Mouse (Mus musculus): ENCODE measurements at regions not wholly inside any gene's neighbourhood (a gene's known extent, or its start where the extent isn't known, plus 50 kb on each side); places are given as distances from the start of the nearest gene placed in this dataset.

DNA sequence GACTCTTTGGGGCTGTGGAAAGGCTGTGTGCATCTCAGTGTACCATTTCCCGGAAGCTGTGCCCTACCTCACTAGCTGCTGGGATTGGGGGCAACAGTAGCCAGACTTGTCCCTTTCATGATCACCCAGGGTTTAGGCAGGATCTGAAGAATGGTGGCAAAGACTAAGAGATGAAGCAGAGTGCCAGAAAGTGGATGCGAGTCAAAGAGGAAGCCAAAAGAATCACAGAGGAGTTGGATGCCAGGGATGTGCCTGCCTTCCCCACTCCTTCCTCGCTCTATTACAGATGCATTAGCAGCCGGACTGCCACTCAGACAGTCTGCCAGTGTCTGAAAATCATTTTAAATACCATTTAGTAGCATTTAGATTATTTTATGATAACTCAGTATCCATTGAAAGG, 271.5 kb upstream of the Slc24a2 start:
- no peak for DNase-seq (ENCODE audit: low read depth, low spot score)

DNA sequence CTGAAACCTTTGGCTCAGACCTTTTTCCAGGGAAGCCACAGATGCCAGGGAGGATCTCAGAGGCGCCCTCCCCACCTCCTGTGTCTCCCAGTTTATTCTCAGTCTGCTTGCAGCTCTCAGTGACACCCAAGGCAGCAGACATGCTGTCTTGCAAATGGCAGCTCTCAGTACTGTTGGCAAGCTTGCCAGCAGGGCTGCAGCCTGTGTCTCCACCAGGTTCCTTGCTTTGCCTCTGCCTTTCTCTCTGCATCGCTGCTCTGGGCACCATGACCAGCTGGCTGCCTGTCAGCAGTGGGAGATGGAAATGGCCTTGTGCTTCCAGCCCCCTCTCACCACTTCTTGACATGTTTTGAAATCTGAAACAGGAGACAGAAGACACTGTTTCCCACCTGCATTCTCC, 270.2 kb upstream of the Slc24a2 start:
- no peak for DNase-seq (ENCODE audit: low read depth, low spot score)

DNA sequence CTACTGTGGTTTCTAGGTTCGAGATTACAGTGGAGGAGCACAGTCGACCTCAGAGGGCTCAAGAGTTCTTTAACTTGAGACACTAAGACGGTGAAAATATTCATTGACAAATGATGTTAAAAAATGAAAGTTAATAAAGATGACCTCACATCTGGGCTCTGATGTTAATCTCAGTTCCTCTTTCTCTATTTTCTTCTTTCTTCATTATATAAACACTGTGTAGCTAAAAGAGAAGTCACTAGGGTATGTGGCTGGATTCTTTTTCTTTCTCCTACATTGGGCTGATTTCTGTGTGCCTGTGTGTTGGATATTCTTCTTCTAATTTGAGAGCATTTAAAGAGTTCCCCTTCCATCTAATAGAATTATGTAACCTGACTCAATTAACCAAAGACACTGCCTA, 257.5 kb upstream of the Slc24a2 start:
- DNase-seq (ENCODE audit: low read depth, low spot score) = no peak

DNA sequence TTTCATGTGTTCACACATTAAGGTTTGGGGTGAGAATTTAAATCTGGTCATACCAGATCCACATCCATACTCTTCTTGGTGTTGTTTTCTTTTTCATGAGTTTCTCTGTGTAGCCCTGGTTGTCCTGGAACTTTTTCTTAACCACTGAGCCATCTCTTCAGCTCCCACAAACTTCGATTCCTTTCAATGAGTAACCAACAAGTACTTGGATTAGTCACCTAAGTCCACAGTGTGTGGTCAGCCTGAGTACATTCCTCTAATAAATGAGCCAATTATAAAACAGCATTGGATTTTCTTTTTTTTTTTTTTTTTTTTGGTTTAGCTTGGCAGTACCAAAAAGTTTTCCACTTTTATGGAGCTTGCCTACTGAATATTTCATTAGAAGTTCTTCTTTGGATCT, 245.3 kb upstream of the Slc24a2 start:
- DNase-seq (ENCODE audit: low read depth, low spot score) = no peak

DNA sequence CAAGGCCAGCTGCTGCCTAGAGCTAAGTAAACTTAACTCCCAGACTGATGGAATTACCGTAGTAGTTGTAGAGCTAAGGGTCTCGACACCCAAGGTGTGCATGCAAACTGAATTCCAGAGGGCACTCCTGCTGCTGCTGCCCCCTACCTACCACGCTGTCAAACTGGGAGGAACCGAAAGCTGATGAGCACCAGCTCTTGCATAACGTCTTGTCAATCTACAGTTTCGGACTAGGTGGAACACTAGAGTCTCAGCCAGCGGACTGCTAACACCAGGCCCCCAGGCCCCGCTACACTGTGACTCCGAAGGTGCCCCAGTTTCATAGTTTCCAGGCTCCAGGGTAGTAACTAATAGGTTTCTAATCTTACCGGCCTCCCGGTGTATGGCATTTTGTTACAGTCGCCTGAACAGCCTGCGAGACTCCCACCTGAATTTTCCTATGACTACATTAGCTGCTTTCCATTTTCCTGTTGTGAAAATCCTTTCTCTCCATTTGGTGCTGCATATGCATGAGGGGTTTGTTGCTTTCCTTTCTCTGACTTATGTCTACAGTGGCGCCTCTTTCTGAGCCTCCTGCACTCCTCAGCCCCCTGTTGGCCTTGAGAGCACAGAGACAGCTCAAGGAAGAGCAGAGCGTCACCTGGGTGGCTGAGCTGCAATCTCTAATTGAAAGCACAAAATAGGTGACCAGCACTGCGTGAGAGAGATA, 243.2 kb upstream of the Slc24a2 start:
- no peak for DNase-seq (ENCODE audit: low read depth, low spot score)

DNA sequence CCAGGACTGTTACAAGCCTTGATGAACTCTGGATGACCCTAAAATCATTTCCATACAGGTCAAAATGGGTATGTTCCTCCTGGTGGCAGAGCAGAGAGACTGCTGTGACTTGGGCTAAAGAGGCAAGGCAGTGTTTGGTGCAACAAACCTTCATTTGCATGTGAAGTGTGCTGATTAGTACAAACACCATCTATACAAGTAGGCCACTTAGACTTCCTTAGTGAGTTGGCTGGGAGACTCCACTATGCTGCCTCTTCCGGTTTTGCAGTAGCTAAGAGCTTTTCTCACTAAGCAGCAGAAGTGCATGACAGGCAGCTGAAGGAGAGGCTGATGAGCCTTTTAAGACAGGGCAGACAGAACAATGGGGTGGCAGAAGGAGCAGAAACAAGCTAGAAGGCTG, 242.5 kb upstream of the Slc24a2 start:
- no peak for DNase-seq (ENCODE audit: low read depth, low spot score)

DNA sequence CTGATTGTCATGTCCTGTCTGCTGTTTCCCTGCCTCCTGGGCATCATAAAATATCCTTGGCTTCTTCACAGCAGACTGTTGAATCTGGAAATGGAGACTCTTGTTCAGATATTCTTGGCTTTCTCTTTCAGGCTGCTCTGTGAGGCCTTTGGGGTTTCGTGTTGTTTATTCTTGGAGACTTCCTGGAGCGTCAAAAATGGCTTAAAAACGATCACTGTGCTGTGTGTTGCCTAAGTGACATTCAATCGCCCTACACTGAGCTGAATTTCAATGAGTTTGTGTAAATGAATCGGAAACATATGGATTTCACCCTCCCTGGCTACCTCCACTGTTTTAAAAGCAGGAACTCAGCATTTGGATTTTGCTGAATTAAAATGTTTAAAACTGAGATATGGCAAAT, 241.1 kb upstream of the Slc24a2 start:
- no peak for DNase-seq (ENCODE audit: low read depth, low spot score)

DNA sequence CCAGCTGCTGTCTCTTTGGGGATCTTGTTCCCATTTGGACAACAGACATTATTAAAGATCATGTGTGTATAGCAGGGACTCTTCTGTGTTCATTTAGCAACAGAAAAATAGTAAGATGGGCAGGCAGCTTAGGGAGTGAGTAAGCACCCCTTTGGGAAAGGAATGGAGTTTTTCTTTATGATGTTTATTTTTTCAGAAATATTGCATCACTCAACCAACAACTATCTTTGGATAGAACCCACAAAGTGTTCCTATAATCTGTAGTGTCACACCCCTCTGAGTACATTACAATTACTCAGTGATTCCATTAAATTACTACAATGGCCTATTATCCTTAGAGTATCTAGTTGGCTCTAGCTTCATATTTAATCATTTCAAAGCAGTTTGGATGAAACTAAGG, 237.3 kb upstream of the Slc24a2 start:
- no peak for DNase-seq (ENCODE audit: low read depth, low spot score)

DNA sequence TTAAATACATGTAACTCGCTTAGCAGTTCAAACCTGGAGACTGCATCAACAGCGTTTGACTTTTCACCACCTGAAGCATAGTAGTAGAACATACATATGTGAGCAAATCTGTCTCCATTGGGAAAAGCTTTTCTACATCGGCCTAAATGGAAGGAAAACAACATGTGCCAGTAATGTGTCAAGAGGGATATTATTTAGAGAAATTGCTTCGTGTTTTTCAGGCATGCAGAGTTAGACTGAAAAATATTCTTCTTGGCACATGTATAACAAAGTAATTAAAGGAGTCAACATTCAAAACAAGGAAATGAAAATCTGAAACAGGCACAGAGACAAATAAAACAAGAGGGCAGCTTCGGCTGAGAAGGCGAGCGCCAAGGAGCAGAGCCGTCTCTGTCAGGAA, 236.7 kb upstream of the Slc24a2 start:
- no peak for DNase-seq (ENCODE audit: low read depth, low spot score)

DNA sequence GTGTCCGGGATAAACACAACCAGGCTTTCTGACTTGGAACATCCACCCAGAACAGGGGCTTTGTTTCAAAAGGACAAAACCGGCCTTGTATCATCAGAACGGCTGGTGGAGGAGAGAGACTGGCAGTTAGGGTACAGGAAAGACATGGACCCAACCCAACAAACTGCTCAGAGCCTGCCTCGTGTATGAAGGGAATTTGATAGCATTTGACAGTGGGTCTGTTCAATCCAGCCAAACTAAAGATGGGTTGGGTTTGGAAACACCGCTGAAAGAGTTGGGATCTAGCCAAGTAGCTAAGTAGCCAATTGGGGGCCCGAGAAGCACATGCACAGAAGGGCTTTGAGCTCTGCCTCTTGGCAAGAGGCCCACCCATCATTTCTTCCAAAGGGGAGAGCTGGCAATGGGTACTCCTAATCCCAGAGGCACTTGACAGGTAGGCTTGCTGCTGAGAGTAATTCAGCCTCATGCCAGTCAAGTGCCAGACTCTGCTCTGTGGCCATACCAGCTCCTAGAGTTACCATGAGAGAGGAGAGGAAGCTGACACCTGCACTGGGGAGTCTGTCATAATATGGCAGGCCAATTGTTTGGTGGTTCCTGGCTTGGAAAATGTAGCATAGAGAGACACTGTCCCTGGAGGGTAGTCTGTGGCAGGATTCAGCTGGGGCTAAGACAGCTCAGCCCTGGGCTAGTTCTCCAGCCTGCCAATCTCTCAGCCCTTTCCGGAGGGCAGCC, 231.1 kb upstream of the Slc24a2 start:
- DNase-seq (ENCODE audit: low read depth, low spot score) = no peak

DNA sequence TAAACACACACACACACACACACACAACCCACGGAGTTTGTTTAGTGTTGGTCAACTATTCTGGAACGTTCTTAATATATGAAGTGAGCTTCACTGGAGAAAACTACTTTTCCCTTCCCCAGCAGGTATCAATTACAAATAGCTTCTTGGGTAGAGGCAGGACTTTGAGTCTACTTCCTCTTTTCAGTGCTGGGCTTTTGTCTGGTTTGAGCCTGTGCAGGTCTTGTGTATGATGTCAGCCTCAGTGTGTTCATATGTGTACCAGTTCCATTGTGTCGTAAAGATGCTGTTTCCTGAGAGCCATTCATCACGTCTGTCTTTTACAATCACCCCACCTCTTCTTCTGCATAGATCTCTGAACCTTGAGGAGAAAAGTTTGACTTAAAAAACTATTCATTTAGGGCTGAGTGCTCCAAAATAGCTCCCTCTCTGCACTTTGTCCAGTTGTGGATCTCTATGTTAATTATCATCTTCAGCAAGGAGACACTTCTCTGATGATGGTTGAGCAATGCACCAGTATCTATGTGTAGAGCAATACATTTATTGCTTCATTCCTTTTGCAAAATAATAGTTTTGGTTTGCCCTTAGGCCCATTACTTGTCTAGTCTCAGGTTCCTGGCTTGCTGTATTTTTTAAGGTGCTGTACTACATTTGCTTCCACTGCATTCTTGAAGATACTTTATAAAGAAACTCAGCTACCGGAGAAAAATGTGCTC, 225.7 kb upstream of the Slc24a2 start:
- no peak for DNase-seq (ENCODE audit: low read depth, low spot score)

DNA sequence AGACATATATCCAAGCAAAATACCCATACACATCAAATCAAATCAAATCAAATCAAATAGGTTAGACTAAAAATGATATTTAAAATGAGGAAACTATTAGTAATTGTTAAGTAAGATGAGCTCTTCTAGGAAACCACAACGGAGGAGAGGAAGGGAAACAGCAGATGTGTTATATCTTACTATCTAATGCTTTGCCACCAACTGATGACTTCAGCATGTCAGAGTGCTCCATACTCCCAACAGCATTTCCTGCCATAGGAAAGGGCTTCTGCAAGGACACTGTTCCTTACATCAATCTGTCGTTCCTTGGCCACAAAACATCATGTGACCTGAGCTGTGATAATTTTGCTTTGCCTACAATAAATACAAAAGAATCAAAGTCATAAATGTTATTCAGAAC, 221.8 kb upstream of the Slc24a2 start:
- no peak for DNase-seq (ENCODE audit: low read depth, low spot score)

DNA sequence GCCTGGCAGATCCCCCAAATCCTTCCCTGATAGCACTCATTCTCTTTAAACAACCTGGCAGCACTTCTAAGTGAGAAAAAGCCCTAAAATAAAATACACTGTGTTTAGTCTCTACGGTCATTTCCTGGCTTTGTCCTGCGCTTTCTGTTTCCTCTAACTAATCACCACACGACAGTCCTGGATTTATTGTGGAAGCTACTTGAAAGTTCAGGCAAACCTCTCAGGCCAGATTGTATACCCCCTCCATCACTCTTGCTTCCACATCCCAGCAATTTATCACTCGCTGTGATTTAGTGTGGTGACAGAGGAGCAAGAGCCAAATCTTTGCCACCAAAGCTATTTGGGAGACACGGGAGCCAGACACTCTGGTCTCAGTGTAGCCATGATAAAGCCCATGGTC, 221.0 kb upstream of the Slc24a2 start:
- DNase-seq (ENCODE audit: low read depth, low spot score) = no peak

DNA sequence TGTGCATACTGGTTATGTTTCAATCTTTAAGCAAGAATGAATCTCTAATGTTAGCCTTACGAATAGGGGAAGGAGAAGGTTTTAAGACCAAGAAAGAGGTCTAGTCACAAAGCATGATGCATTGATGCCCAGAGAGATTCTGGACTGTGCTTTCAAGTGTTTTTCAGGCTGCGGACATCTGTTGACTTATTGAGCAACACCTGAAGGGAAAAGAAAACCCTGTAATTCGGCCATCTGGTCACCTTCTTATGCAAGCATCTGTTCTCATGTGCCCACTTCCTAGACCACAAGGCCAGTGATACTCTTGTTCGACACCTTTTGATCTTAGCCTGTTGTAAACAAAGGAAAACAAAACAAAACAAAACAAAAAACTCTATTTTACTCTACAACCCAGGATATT, 218.1 kb upstream of the Slc24a2 start:
- no peak for DNase-seq (ENCODE audit: low read depth, low spot score)

DNA sequence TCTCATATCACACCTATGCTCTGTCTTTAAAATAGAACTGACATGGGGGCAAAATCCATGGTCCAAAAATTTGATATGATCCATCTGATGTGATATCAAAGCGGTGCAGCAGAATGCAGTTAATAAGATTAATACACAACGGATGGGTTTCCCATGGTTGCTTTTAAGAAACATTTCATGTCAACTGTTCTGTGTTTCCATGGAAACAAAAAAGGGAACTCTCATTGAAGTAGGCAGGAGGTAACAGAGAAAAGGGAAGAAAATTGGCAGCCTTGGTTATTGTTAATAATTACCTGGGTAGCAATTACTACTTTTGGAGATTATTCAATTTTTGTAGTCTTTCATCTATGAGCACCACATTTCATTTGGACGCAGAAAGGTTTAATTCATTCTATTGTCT, 216.6 kb upstream of the Slc24a2 start:
- DNase-seq (ENCODE audit: low read depth, low spot score) = no peak

DNA sequence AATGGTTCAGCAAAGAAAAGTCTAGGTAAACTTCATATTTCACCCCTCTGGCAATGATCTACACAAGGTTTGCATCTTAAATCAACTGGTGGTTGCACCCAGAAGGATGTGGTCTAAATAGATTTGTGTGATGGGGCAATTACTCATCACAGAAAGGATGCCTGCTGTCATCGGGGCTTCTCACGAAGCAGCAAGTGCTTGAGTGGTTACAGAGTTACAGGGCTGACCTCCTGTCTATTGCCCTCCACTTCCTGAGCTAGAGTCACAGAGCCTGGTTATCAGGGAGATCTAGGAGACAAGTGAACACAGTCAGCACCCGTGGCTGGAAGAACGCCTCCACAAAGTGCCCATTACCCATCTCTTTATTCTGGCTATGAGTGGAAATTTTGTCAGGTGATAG, 203.9 kb upstream of the Slc24a2 start:
- DNase-seq (ENCODE audit: low read depth, low spot score) = no peak

DNA sequence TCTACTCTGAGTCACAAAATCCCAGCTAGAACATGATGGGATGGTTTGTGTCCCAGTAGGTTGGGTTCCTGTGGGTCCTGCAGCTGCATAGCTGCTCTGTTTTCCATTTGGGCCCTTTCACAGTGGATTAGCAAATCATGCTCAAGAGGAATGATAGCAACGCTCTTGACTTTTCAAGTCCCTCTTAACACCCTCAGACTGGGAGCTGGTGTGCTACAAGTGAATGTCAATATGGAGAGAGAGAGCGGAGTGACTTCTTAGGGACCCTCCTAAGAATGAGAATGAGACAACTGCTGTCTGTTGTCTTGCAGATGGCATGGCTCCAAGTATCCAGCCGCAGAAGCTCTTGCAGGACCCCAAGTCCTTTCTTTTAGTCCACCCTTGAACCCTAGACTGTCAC, 198.1 kb upstream of the Slc24a2 start:
- no peak for DNase-seq (ENCODE audit: low read depth, low spot score)

DNA sequence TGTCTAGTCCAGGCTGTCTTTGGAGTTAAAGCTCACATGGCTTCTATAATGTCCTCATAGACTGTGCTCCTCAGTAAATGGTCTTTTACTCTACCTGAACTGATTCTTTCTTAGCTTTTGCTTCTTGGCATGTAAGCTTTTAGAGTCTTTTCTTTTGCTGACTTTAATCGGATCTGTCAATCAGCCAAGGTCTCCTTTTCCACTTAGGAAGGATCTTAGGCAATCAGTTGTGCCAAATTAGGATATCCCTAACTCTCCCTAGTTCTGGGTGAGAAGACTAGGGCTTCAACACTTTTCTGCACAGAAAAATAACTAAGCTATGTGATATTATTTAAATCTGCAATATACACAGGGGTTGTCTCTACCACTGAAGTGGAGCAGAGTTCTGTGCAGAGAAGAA, 193.8 kb upstream of the Slc24a2 start:
- DNase-seq (ENCODE audit: low read depth, low spot score) = no peak

DNA sequence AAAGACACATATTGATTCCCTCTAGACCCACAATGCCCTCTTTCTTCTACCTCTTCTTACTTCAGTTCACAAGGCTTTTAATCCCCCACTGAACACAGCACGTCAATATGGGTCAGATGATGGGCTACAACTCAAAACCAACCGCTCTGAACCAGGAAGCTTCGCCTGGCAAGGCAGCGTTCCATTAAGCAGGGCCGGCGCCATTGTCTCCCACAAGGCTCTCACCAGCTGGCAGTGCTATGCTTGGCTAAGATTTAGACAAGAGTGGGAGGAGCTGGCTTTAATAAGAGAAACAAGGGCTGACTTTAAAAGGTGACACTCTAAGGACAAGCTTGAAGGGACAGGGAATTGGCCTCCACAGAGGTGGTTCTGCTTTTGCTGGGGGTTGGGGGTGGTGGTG, 192.3 kb upstream of the Slc24a2 start:
- DNase-seq (ENCODE audit: low read depth, low spot score) = no peak

DNA sequence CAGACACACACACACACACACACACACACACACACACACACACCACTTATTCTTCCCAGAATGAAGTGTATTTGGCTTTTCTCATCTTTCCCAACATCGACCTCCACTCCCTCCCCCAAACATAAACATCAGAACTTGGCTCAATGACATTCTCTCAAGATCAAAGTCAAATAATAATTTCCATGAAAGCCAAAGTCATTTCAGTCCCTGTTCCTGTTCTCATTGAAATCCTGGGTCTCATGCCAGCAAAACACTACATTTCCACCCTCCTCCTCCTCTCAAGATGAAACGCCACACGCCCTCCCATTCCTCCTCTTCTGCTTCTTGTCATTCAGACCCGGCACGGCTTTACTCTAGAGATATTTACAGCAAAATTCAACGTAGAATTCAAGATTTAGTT, 173.1 kb upstream of the Slc24a2 start:
- no peak for DNase-seq (ENCODE audit: low read depth, low spot score)

DNA sequence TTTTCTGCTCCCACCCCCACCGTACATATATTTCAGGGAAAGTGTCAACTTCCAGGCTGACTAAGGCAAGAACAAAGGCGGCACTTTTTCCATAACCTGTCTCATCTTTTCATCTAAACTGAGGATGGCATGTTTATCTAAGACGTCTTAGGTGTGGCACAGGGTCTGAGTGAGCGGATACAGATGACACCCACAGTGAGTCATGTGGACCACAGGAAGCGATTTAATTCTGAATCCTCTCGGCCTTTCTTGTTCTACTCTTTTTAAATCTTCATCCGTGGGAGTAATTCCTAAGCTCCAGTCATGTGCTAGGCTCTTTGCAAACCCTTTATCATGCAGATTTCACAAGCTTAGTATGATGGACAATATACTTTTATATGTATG, 171.9 kb upstream of the Slc24a2 start:
- no peak for DNase-seq (ENCODE audit: low read depth, low spot score)

DNA sequence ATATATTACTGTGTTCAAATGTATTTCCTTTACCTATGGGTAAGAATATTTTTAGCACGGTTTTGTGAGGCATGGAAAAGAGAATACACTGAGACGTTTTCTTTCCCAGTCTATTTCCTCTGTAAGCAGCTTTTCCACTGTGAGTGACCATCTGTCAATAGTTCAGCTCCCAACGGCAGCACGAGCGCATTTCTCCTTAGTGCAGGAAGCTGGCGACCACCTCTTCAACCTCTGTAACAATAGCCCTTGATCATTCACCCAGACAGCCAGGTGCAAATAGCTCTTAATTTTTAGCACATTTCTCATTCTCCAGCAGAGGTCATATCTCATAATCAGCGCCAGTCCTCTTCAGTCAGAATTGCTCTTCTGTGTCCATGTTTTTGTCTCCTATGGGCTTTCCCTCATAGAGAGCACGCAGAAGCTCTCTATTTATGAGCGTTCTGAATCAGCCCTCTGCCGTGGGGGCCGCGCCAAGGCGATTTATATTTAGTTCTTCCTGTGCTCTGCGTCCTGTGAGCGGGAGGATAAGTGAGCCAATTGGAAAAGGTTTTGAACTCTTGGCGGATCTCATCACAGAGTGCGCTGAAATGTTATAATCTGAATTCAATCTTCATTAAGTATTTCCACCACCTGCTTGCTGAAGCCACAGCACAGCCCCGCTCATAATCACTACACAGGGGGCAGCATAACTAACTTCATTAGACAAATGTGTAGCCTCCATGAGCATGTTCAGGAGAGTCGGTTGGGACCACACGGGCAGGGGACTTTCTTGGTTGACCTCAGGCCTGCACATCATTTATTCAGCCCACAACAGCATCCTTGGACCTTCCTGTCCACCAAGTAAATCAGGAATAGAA, 171.3 kb upstream of the Slc24a2 start:
- no peak for DNase-seq (ENCODE audit: low read depth, low spot score)

Measured in retina, adult 2 months (tissue).